Mouse (Mus musculus) urinary bladder, adult 2 months (tissue): Measurements from ENCODE around the gene Cd40. TPM values are rescaled to one million over a fixed set of nuclear protein-coding genes. Genes with fewer than 3 reads are reported as not detected.

ENCODE experiments used
- DNase-seq: peaks from one replicate; pipeline ENCODE4 v3.0.0; 2022; ENCODE audit warnings: low spot score
- polyA plus RNA-seq: library from polyadenylated mRNA; depleted of rRNA; stranded (reverse); fragments of >200 nt; gene quantifications from 2 replicates; pipeline ENCODE4 v1.2.3, GENCODE M21; 2012; rRNA removed

Cd40 gene
- polyA plus RNA-seq, 1 experiment: 9.5 TPM

GRCm38 (mm10) chr2:165100749-165101148 is 45.3 kb downstream of the Cd40 start:
- DNase-seq: no peak

DNA sequence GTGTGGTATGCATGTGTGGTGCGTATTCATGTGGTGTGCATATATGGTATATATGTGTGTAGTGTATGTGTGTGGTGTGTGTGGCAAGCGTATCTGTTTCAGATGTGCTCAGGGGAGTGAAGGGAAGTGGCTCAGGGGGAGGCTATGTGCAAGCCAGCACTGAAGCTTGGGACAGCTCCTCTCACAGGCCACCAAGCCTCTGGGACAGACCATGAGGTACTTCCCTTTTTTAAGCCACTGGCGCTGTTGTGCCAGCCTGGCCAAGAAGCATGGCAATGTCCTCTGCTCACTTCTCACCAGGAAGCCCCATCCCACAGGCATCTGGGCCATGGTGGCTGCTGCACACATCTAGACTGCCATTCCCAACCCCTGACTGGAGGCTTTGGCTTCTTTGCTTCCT is 47.5 kb downstream of the Cd40 start:
- DNase-seq: no peak

DNA sequence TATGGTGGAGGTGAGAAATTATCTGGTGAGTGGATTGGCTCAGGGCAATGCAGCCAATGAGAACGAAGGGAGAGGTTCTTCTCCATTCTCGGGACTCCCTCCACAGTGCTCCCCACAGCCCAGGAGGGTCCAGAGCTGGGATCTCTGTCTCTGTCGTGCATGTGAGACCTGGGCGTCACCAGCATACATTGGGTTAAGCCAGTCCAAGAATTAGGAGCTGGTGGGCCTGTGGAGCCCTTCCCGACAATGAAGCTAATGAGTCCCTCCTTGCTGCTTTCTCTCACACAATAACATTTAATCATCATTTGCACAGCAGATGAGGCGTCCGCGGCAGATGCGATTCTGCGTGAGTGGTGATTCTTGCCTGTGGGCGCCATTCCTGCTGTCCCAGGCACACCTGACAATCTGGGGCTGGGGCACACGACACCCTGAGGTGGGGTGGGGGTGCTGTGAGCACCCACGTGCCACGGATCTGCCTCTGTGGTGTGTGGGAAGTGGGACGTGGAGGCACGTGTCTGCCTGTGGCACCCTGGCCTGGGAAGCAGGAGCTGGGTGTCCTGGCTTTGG is 50.2 kb downstream of the Cd40 start:
- no peak for DNase-seq

DNA sequence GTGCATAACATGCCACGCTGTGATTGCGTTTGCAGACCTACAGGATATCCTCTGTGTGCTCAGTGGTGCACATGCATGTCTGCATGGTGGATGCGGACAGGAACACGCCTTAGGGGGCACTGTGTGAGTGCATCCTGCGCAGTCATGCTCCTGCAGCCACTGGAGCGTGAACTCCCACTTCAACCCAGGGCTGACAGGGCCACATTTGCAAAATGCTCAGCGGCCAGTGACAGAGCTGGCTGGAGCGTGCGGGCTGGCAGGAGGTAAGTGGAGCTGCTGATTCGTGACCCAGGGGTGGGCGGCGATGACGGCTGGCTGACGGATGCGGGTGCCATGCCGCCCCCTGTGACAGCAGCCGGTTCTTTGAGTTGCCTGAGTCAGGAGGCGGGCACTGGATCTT is 51.2 kb downstream of the Cd40 start:
- no peak for DNase-seq

DNA sequence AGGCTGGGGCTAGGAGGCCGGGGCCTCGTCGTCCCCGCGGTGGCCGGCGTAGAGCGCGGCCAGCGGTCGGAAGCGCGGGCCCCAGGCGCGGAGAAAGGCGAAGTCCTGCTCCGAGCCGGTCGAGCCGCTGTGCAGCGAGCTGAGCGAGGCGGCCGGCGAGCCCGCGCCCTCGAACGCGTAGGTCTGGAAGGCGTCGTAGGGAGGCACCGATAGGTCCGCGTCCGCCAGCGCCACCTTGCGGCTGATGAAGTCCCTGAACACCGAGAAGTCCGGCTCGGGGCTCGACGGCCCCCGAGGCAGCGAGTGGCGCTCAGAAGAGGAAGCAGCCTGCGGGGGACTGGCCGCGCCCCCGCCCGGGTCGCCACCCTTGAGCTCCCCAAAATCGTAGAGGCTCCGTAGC is 56.7 kb downstream of the Cd40 start:
- DNase-seq: peak; percentile 78

- DNase-seq: no peak
Measured at GRCm38 (mm10) chr2:165113733-165114132, 58.3 kb downstream of the Cd40 start.

DNA sequence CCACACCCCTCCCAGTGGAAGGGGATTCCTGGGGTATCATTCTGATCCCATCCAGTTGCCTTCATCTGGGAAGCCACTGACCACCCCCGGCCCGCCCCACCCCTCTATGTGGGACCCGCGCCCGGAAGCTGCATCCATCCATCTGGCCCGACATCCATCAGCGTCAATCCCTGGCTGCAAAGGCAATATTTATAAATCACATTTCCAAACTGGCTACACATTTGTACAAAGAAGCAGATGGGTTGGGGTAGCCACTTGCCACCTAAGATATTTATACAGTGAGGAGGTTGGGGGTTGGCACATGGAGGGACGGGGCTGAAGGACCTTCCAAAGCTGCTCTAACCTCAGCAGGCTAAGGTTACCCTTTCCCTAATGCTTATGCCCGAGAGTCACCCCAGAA is 65.3 kb downstream of the Cd40 start:
- no peak for DNase-seq

GRCm38 (mm10) chr2:165121206-165121840 is 65.9 kb downstream of the Cd40 start:
- no peak for DNase-seq

Other genes starting within 250 kb of the Cd40 start
- 5.4 and 8.1 TPM in 2 replicates for gene Zswim1, start 232.9 kb upstream of the Cd40 start, polyA plus RNA-seq
- gene Spata25, start 227.1 kb upstream of the Cd40 start, polyA plus RNA-seq: 0.13 TPM in 1 of 2 replicates, not detected in the other
- 200 and 235 TPM in 2 replicates for gene Ctsa, start 222.8 kb upstream of the Cd40 start, polyA plus RNA-seq
- gene Neurl2, start 222.2 kb upstream of the Cd40 start, polyA plus RNA-seq: 12.5 and 15.3 TPM in 2 replicates
- gene Pltp, start 197.9 kb upstream of the Cd40 start, polyA plus RNA-seq: 247 and 252 TPM in 2 replicates
- 27.8 and 29.4 TPM in 2 replicates for gene Pcif1, start 176.3 kb upstream of the Cd40 start, polyA plus RNA-seq
- 15.6 and 16.3 TPM in 2 replicates for gene Zfp335, start 143.9 kb upstream of the Cd40 start, polyA plus RNA-seq
- 13.0 and 13.5 TPM in 2 replicates for gene Mmp9, start 114.8 kb upstream of the Cd40 start, polyA plus RNA-seq
- 1.0 and 1.2 TPM in 2 replicates for gene Slc12a5, start 94.8 kb upstream of the Cd40 start, polyA plus RNA-seq
- gene Ncoa5, start 20.8 kb upstream of the Cd40 start, polyA plus RNA-seq: 30.9 and 33.6 TPM in 2 replicates
- not detected in 2 replicates for gene 1700025C18Rik, start 35.1 kb downstream of the Cd40 start, polyA plus RNA-seq
- 0.98 and 1.1 TPM in 2 replicates for gene Cdh22, start 179.2 kb downstream of the Cd40 start, polyA plus RNA-seq
- gene Slc35c2, start 232.2 kb downstream of the Cd40 start, polyA plus RNA-seq: 36.0 and 36.1 TPM in 2 replicates